ENCODE assay signal across 21 mouse cellular contexts in the genomic region with DNA sequence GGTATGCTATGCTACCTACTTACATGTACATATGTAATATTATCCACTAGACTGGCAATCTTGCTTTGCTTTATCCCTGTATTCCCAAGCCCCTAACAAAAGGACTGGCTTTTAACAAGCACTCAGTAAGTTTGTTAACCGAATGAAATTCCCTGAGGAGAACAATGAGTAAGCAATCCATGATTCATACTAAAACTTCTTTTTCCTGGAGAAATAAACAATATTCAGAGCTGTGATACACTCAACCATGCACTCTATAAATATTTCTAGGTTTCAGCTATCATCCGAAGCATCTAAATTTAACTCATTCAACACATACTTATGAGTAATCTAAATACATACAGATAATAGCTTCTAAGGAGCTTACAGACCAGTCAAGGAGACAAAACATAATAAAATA. TPM values are rescaled to one million over a fixed set of nuclear protein-coding genes. Genes with fewer than 3 reads are reported as not detected.
A peak's percentile ranks its signal among the peaks of the same experiment; 100 is the strongest.
DNase-seq lines count a peak whose midpoint lies in the region.
"Had no signal": no experiment of that assay in that cellular context is flagged by ENCODE, and none has a peak within 500 bp of the region (broad histone marks: within the 10 kb centered on the region; RNA-seq: fewer than 3 reads in every experiment).

No protein-coding gene starts in this region.

- peak; percentile 5 to 8 for DNase-seq in heart, adult 9 months (ENCODE audit: low spot score in 2 of 2)
- no peak for DNase-seq in heart, adult 11 months
- peak; percentile 23 for DNase-seq in MN1 (ENCODE audit: low spot score)
- DNase-seq in brain, adult 2 months (ENCODE audit: low read depth, low spot score) = peak; percentile 30
- no peak for DNase-seq in layer of hippocampus, adult 18-20 months (ENCODE audit: low spot score in 2 of 2)
- DNase-seq in urinary bladder, postnatal 25 days (ENCODE audit: low spot score) = no peak
- no peak for DNase-seq in testis, postnatal 14 days (ENCODE audit: low spot score)
- DNase-seq: adrenal gland, adult 8-10 months; cerebellum, adult 11 months; cerebellum, adult 9-10 months; cerebellum, postnatal 36 days; gastrocnemius, postnatal 14 days; kidney, adult 18-20 months; kidney, postnatal 36 days; liver, embryonic 13.5 days; lung, adult 18-20 months; lung, postnatal 10 days; right cerebral cortex, postnatal 25 days; spleen, adult 18-20 months; thymus, adult 2 months; thymus, postnatal 36 days had no signal

RNA-seq across cellular contexts. Expression of gene Dennd1a, which starts 23.5 kb away (rescaled TPM):
- total RNA-seq in layer of hippocampus, adult 18-20 months (2021) = 10 to 100 TPM; 77.6 to 82.6 TPM

Comparison
In these comparisons a context has a peak if more than half of its experiments do, and no peak if none do; other contexts are left out.
1. DNase-seq: peak in heart, adult 9 months (2 of 2), MN1 (single experiment) and brain, adult 2 months (single experiment); none in heart, adult 11 months (single experiment), layer of hippocampus, adult 18-20 months (0 of 2), urinary bladder, postnatal 25 days (single experiment) and testis, postnatal 14 days (single experiment).